Mouse (Mus musculus): ENCODE results near the gene Pfn4. TPM values are rescaled to one million over a fixed set of nuclear protein-coding genes. Genes with fewer than 3 reads are reported as not detected.
"Not testable (repeated sequence)": the region's sequence is repeated elsewhere in the genome, so short reads cannot be mapped to it uniquely, and the experiment has no call there.

The Pfn4 gene
- polyA plus RNA-seq, 1 experiment from 2014 or later = 0.96 TPM

- WGBS = 97% methylated on average over 1 of the region's 1 CpGs
- Histone ChIP-seq H3K27ac (replicated peaks) (no peak overlapping the region), H3K4me1 (replicated peaks; ENCODE audit: control insufficient read depth, insufficient read depth) (no peaks in the 10 kb centered on the region), H3K4me3 (ENCODE audit: low read depth, low read length) (no peak overlapping the region), H3K36me3 (ENCODE audit: control insufficient read depth, insufficient read depth, low read length) (no peaks in the 10 kb centered on the region), H3K9ac (ENCODE audit: low read length) (no peak overlapping the region), H3K4me2 (replicated peaks; ENCODE audit: low read depth) (no peak overlapping the region), H3K9me3 (ENCODE audit: control insufficient read depth, low read length) (no peaks in the 10 kb centered on the region), H3K27me3 (ENCODE audit: control insufficient read depth, insufficient read depth, low read length) (no peaks in the 10 kb centered on the region)
- DNase-seq (ENCODE audit: low spot score) = no peak
- TF ChIP-seq CTCF (IDR thresholded peaks at IDR 0.05; ENCODE audit: low read depth) (no peak), EP300 (optimal IDR thresholded peaks at IDR 0.05) (no peak)
- no peak for ATAC-seq (ENCODE audit: low FRiP score, low TSS enrichment)
These were observed 12.4 kb downstream of the Pfn4 start for GRCm38 (mm10) chr12:4781270-4781669.

- not testable (repeated sequence) for DNase-seq (ENCODE audit: low spot score)
These were observed 13.0 kb downstream of the Pfn4 start for GRCm38 (mm10) chr12:4781725-4782404.

GRCm38 (mm10) chr12:4783598-4783997, 14.8 kb downstream of the Pfn4 start:
- WGBS = 62% methylated on average over 5 of the region's 5 CpGs
- ATAC-seq (ENCODE audit: low FRiP score, low TSS enrichment) (no peak), DNase-seq (ENCODE audit: low spot score) (no peak)
- no peaks in the 10 kb centered on the region for H3K9me3 ChIP-seq (ENCODE audit: control insufficient read depth, low read length)
- no peak overlapping the region for H3K9ac ChIP-seq (ENCODE audit: low read length)
- H3K4me1 ChIP-seq (replicated peaks; ENCODE audit: control insufficient read depth, insufficient read depth) = no peaks in the 10 kb centered on the region
- no peak overlapping the region for H3K4me3 ChIP-seq (ENCODE audit: low read depth, low read length)
- no peaks in the 10 kb centered on the region for H3K27me3 ChIP-seq (ENCODE audit: control insufficient read depth, insufficient read depth, low read length)
- no peak for TF ChIP-seq CTCF (IDR thresholded peaks at IDR 0.05; ENCODE audit: low read depth)
- TF ChIP-seq EP300 (optimal IDR thresholded peaks at IDR 0.05) = no peak
- no peak overlapping the region for H3K4me2 ChIP-seq (replicated peaks; ENCODE audit: low read depth)
- H3K27ac ChIP-seq (replicated peaks) = no peak overlapping the region
- no peaks in the 10 kb centered on the region for H3K36me3 ChIP-seq (ENCODE audit: control insufficient read depth, insufficient read depth, low read length)

More at GRCm38 (mm10) chr12:4781725-4782404, 13.0 kb downstream of the Pfn4 start:
- H3K4me1 ChIP-seq (replicated peaks; ENCODE audit: control insufficient read depth, insufficient read depth); H3K4me3 ChIP-seq (ENCODE audit: low read depth, low read length); ATAC-seq (ENCODE audit: low FRiP score, low TSS enrichment); H3K36me3 ChIP-seq (ENCODE audit: control insufficient read depth, insufficient read depth, low read length); H3K27ac ChIP-seq (replicated peaks); H3K27me3 ChIP-seq (ENCODE audit: control insufficient read depth, insufficient read depth, low read length); H3K9ac ChIP-seq (ENCODE audit: low read length); H3K9me3 ChIP-seq (ENCODE audit: control insufficient read depth, low read length); H3K4me2 ChIP-seq (replicated peaks; ENCODE audit: low read depth): not testable (repeated sequence)
- WGBS = 86% methylated on average over 9 of the region's 9 CpGs

GRCm38 (mm10) chr12:4784466-4784865, 15.6 kb downstream of the Pfn4 start:
- H3K4me3 ChIP-seq (ENCODE audit: low read depth, low read length) = no peak overlapping the region
- H3K4me1 ChIP-seq (replicated peaks; ENCODE audit: control insufficient read depth, insufficient read depth) = no peaks in the 10 kb centered on the region
- H3K27ac ChIP-seq (replicated peaks) = no peak overlapping the region
- TF ChIP-seq CTCF (IDR thresholded peaks at IDR 0.05; ENCODE audit: low read depth) (no peak), EP300 (optimal IDR thresholded peaks at IDR 0.05) (no peak)
- no peaks in the 10 kb centered on the region for H3K9me3 ChIP-seq (ENCODE audit: control insufficient read depth, low read length)
- no peak overlapping the region for H3K9ac ChIP-seq (ENCODE audit: low read length)
- WGBS = 65% methylated on average over 2 of the region's 2 CpGs
- no peaks in the 10 kb centered on the region for H3K27me3 ChIP-seq (ENCODE audit: control insufficient read depth, insufficient read depth, low read length)
- H3K4me2 ChIP-seq (replicated peaks; ENCODE audit: low read depth) = no peak overlapping the region
- no peaks in the 10 kb centered on the region for H3K36me3 ChIP-seq (ENCODE audit: control insufficient read depth, insufficient read depth, low read length)
- DNase-seq (ENCODE audit: low spot score) (no peak), ATAC-seq (ENCODE audit: low FRiP score, low TSS enrichment) (no peak)

GRCm38 (mm10) chr12:4788128-4788527, 19.3 kb downstream of the Pfn4 start:
- not testable (repeated sequence) for H3K4me1 ChIP-seq (replicated peaks; ENCODE audit: control insufficient read depth, insufficient read depth)
- 94% methylated on average over 25 of the region's 25 CpGs for WGBS

GRCm38 (mm10) chr12:4793718-4794117, 24.9 kb downstream of the Pfn4 start:
- H3K9me3 ChIP-seq (ENCODE audit: control insufficient read depth, low read length) = no peaks in the 10 kb centered on the region
- H3K4me1 ChIP-seq (replicated peaks; ENCODE audit: control insufficient read depth, insufficient read depth) = no peaks in the 10 kb centered on the region
- DNase-seq (ENCODE audit: low spot score) (peak; percentile 27), ATAC-seq (ENCODE audit: low FRiP score, low TSS enrichment) (peak; percentile 26; the same call in 1 of the 2 replicates)
- H3K9ac ChIP-seq (ENCODE audit: low read length) = no peak overlapping the region
- peak overlapping the region; percentile 53; the same call in 1 of the 2 replicates for H3K27ac ChIP-seq (replicated peaks)
- no peak overlapping the region for H3K4me2 ChIP-seq (replicated peaks; ENCODE audit: low read depth)
- no peak overlapping the region for H3K4me3 ChIP-seq (ENCODE audit: low read depth, low read length)
- no peaks in the 10 kb centered on the region for H3K36me3 ChIP-seq (ENCODE audit: control insufficient read depth, insufficient read depth, low read length)
- no peaks in the 10 kb centered on the region for H3K27me3 ChIP-seq (ENCODE audit: control insufficient read depth, insufficient read depth, low read length)
- peak; percentile 62 for TF ChIP-seq CTCF (IDR thresholded peaks at IDR 0.05; ENCODE audit: low read depth)
- TF ChIP-seq EP300 (optimal IDR thresholded peaks at IDR 0.05) = no peak
- 64% methylated on average over 1 of the region's 1 CpGs for WGBS

More at GRCm38 (mm10) chr12:4788128-4788527, 19.3 kb downstream of the Pfn4 start:
- not testable (repeated sequence) for ATAC-seq (ENCODE audit: low FRiP score, low TSS enrichment); DNase-seq (ENCODE audit: low spot score); H3K27me3 ChIP-seq (ENCODE audit: control insufficient read depth, insufficient read depth, low read length); H3K9me3 ChIP-seq (ENCODE audit: control insufficient read depth, low read length); H3K4me3 ChIP-seq (ENCODE audit: low read depth, low read length); H3K27ac ChIP-seq (replicated peaks); H3K9ac ChIP-seq (ENCODE audit: low read length); H3K36me3 ChIP-seq (ENCODE audit: control insufficient read depth, insufficient read depth, low read length); H3K4me2 ChIP-seq (replicated peaks; ENCODE audit: low read depth)

GRCm38 (mm10) chr12:4797471-4797870, 28.6 kb downstream of the Pfn4 start:
- 57% methylated on average over 6 of the region's 6 CpGs for WGBS
- not testable (repeated sequence) for ATAC-seq (ENCODE audit: low FRiP score, low TSS enrichment); DNase-seq (ENCODE audit: low spot score)

More at GRCm38 (mm10) chr12:4797471-4797870, 28.6 kb downstream of the Pfn4 start:
- not testable (repeated sequence) for H3K9ac ChIP-seq (ENCODE audit: low read length); H3K27ac ChIP-seq (replicated peaks); H3K9me3 ChIP-seq (ENCODE audit: control insufficient read depth, low read length); H3K4me3 ChIP-seq (ENCODE audit: low read depth, low read length); H3K36me3 ChIP-seq (ENCODE audit: control insufficient read depth, insufficient read depth, low read length); H3K27me3 ChIP-seq (ENCODE audit: control insufficient read depth, insufficient read depth, low read length); H3K4me2 ChIP-seq (replicated peaks; ENCODE audit: low read depth); H3K4me1 ChIP-seq (replicated peaks; ENCODE audit: control insufficient read depth, insufficient read depth)

Measured in stomach, postnatal 0 days (tissue).